21 mouse cellular contexts compared by ENCODE assay signal in the genomic region with DNA sequence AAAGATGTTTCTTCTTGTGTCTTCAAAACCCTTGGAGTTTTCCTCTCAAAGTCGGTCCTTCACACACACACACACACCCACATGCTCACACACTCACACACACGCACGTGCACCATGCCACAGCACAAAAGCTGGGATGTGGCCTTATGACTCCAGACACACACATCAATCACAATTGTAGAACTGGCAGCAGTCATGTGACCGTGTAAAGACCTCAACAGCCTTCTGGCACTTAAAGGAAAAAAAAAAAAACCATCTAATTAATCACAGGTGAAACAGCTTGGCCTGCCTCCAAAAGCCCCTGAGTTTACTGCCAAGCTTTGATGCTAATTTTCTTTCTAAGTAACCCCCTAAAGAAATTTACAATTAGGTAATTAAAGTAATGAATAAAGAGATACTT.
DNase-seq lines count a peak whose midpoint lies in the region; ATAC-seq lines count a peak whose summit lies in the region.
"Had no signal": no experiment of that assay in that cellular context is flagged by ENCODE, and none has a peak within 500 bp of the region (broad histone marks: within the 10 kb centered on the region; RNA-seq: fewer than 3 reads in every experiment).

No protein-coding gene starts in this region.

- peaks cover 2% of the 10 kb centered on the region; the same call in 1 of the 2 replicates for H3K4me1 ChIP-seq in hindbrain, embryonic 11.5 days (replicated peaks; ENCODE audit: control insufficient read depth, insufficient read depth, low read length)
- H3K4me1 ChIP-seq in hindbrain, embryonic 16.5 days (ENCODE audit: control insufficient read depth, insufficient read depth, low read depth, low read length) = peaks cover 22% of the 10 kb centered on the region
- H3K4me1 ChIP-seq in forebrain, embryonic 12.5 days = peaks cover 52% of the 10 kb centered on the region
- peaks cover 70% of the 10 kb centered on the region for H3K4me1 ChIP-seq in limb, embryonic 10.5 days
- H3K4me1 ChIP-seq: heart, embryonic 15.5 days had no signal

- H3K9me3 ChIP-seq in hindbrain, embryonic 11.5 days (ENCODE audit: control insufficient read depth, low read length) = no peaks in the 10 kb centered on the region
- no peaks in the 10 kb centered on the region for H3K9me3 ChIP-seq in hindbrain, embryonic 16.5 days (ENCODE audit: control insufficient read depth, low read length)
- H3K9me3 ChIP-seq in forebrain, embryonic 12.5 days = no peaks in the 10 kb centered on the region
- H3K9me3 ChIP-seq in limb, embryonic 10.5 days (replicated peaks) = no peaks in the 10 kb centered on the region
- H3K9me3 ChIP-seq: embryonic facial prominence, embryonic 12.5 days; heart, embryonic 15.5 days; kidney, embryonic 15.5 days; midbrain, embryonic 13.5 days; neural tube, embryonic 12.5 days had no signal

- 0 out of 2 replicates have a peak, but pooled peaks have one; percentile 45 for ATAC-seq in hindbrain, embryonic 11.5 days (ENCODE audit: low FRiP score)
- ATAC-seq in hindbrain, embryonic 16.5 days = no peak
- peak; percentile 55; the same call in 1 of the 2 replicates for ATAC-seq in forebrain, embryonic 12.5 days (ENCODE audit: low FRiP score)
- ATAC-seq: inflammation-experienced regulatory T-cells, adult 6 months had no signal

- H3K36me3 ChIP-seq in hindbrain, embryonic 11.5 days (ENCODE audit: control insufficient read depth, insufficient read depth, low read length) = no peaks in the 10 kb centered on the region
- H3K36me3 ChIP-seq in hindbrain, embryonic 16.5 days (ENCODE audit: control insufficient read depth, insufficient read depth, low read length) = no peaks in the 10 kb centered on the region
- H3K36me3 ChIP-seq in forebrain, embryonic 12.5 days (replicated peaks) = no peaks in the 10 kb centered on the region
- H3K36me3 ChIP-seq in limb, embryonic 10.5 days = no peaks in the 10 kb centered on the region
- H3K36me3 ChIP-seq: embryonic facial prominence, embryonic 12.5 days; heart, embryonic 15.5 days; kidney, embryonic 15.5 days; midbrain, embryonic 13.5 days; neural tube, embryonic 12.5 days had no signal

- H3K4me2 ChIP-seq in hindbrain, embryonic 11.5 days (replicated peaks; ENCODE audit: low read depth, low read length) = no peak overlapping the region
- H3K4me2 ChIP-seq in hindbrain, embryonic 16.5 days (ENCODE audit: low read length) = no peak overlapping the region
- no peak overlapping the region for H3K4me2 ChIP-seq in forebrain, embryonic 12.5 days
- H3K4me2 ChIP-seq: embryonic facial prominence, embryonic 12.5 days; heart, embryonic 15.5 days; kidney, embryonic 15.5 days; lung, embryonic 14.5 days; midbrain, embryonic 13.5 days; neural tube, embryonic 12.5 days had no signal

- no peak overlapping the region for H3K9ac ChIP-seq in hindbrain, embryonic 11.5 days (ENCODE audit: low read depth, low read length)
- H3K9ac ChIP-seq in hindbrain, embryonic 16.5 days (ENCODE audit: low read depth, low read length) = no peak overlapping the region
- H3K9ac ChIP-seq in forebrain, embryonic 12.5 days = no peak overlapping the region
- H3K9ac ChIP-seq: embryonic facial prominence, embryonic 12.5 days; heart, embryonic 15.5 days; kidney, embryonic 15.5 days; lung, embryonic 14.5 days; midbrain, embryonic 13.5 days; neural tube, embryonic 12.5 days had no signal

- H3K27me3 ChIP-seq in hindbrain, embryonic 11.5 days (ENCODE audit: control insufficient read depth, insufficient read depth, low read length) = no peaks in the 10 kb centered on the region
- no peaks in the 10 kb centered on the region for H3K27me3 ChIP-seq in hindbrain, embryonic 16.5 days (replicated peaks; ENCODE audit: control insufficient read depth, insufficient read depth, low read length)
- no peaks in the 10 kb centered on the region for H3K27me3 ChIP-seq in forebrain, embryonic 12.5 days
- no peaks in the 10 kb centered on the region for H3K27me3 ChIP-seq in limb, embryonic 10.5 days (ENCODE audit: low read depth, poor library complexity, severe bottlenecking)
- H3K27me3 ChIP-seq: heart, embryonic 15.5 days; kidney, embryonic 15.5 days; neural tube, embryonic 12.5 days had no signal

- DNase-seq in hindbrain, embryonic 11.5 days (ENCODE audit: low spot score) = no peak
- DNase-seq in embryo, embryonic 11 days = peak; percentile 56
- DNase-seq in limb, embryonic 10.5 days (ENCODE audit: low spot score) = peak; percentile 76
- DNase-seq in adrenal gland, adult 18-20 months (ENCODE audit: low spot score in 2 of 2) = no peak
- DNase-seq in gastrocnemius, postnatal 36 days = no peak
- no peak for DNase-seq in gastrocnemius, adult 8-10 months (ENCODE audit: low spot score in 2 of 2)
- DNase-seq: adrenal gland, adult 2 months; cerebellum, adult 18-20 months; lung, embryonic 14.5 days; right cerebral cortex, postnatal 4 days; thymus, adult 18-20 months had no signal

- H3K27ac ChIP-seq in hindbrain, embryonic 11.5 days (ENCODE audit: low read depth, low read length) = no peak overlapping the region
- no peak overlapping the region for H3K27ac ChIP-seq in hindbrain, embryonic 16.5 days (ENCODE audit: low read depth, low read length)
- peak overlapping the region; percentile 83 for H3K27ac ChIP-seq in forebrain, embryonic 12.5 days
- peak overlapping the region; percentile 87 for H3K27ac ChIP-seq in limb, embryonic 10.5 days
- H3K27ac ChIP-seq: embryonic facial prominence, embryonic 12.5 days; heart, embryonic 15.5 days; kidney, embryonic 15.5 days; layer of hippocampus, adult 2 months; macrophage; midbrain, embryonic 13.5 days; neural tube, embryonic 12.5 days had no signal

- 39% methylated on average over 4 of the region's 4 CpGs for WGBS in hindbrain, embryonic 11.5 days
- WGBS in hindbrain, embryonic 16.5 days = 27% methylated on average over 4 of the region's 4 CpGs
- WGBS in forebrain, embryonic 12.5 days = 24% methylated on average over 4 of the region's 4 CpGs
- WGBS in limb, embryonic 10.5 days = 7% methylated on average over 4 of the region's 4 CpGs

- intact Hi-C loops in gastrocnemius, postnatal 36 days (cut with DNase I) = no loop called here

- H3K4me3 ChIP-seq in hindbrain, embryonic 11.5 days (ENCODE audit: low read depth, low read length) = no peak overlapping the region
- H3K4me3 ChIP-seq in hindbrain, embryonic 16.5 days (ENCODE audit: low read length) = no peak overlapping the region
- H3K4me3 ChIP-seq in forebrain, embryonic 12.5 days (replicated peaks) = no peak overlapping the region
- H3K4me3 ChIP-seq in limb, embryonic 10.5 days = peak overlapping the region; percentile 37
- H3K4me3 ChIP-seq: embryonic facial prominence, embryonic 12.5 days; heart, embryonic 15.5 days; kidney, embryonic 15.5 days; layer of hippocampus, adult 2 months; midbrain, embryonic 13.5 days; neural tube, embryonic 12.5 days had no signal

Comparison
In these comparisons a context has a peak if more than half of its experiments do, and no peak if none do; other contexts are left out.
1. DNase-seq: peak in embryo, embryonic 11 days (single experiment) and limb, embryonic 10.5 days (single experiment); none in hindbrain, embryonic 11.5 days (single experiment), adrenal gland, adult 18-20 months (0 of 2), gastrocnemius, postnatal 36 days (0 of 2) and gastrocnemius, adult 8-10 months (0 of 2).
2. H3K27ac ChIP-seq: peak in forebrain, embryonic 12.5 days (single experiment) and limb, embryonic 10.5 days (single experiment); none in hindbrain, embryonic 11.5 days (single experiment) and hindbrain, embryonic 16.5 days (single experiment).